Mouse (Mus musculus) liver, embryonic 11.5 days (tissue): ENCODE measurements around the gene Spryd3. TPM values are rescaled to one million over a fixed set of nuclear protein-coding genes. Genes with fewer than 3 reads are reported as not detected.
A peak's percentile ranks its signal among the peaks of the same experiment; 100 is the strongest.

Experiments
- ATAC-seq: fragments of 200-750 bp; cut with Nextera tagmentation; replicated peaks from 2 replicates; pipeline ENCODE4 v1.8.0; 2017; ENCODE audit warnings: moderate number of reproducible peaks, mild to moderate bottlenecking, moderate TSS enrichment, moderate library complexity; ENCODE audit not compliant: low FRiP score
- DNase-seq: peaks from one replicate; pipeline ENCODE4 v3.0.0-alpha.2; 2017; ENCODE audit warnings: low spot score
- H3K27ac ChIP-seq: fragments of 300-500 bp; sonication (generic); 2 replicates; pipeline ENCODE4 v1.5.1; 2014; ENCODE audit warnings: mild to moderate bottlenecking, low read depth, low read length, control low read depth
- H3K27me3 ChIP-seq: fragments of 300-500 bp; sonication (generic); replicated peaks from 2 replicates; pipeline ENCODE4 v1.6.1; 2014; ENCODE audit warnings: low read length, mixed read lengths; ENCODE audit not compliant: control insufficient read depth, insufficient read depth
- H3K36me3 ChIP-seq: fragments of 300-500 bp; sonication (generic); 2 replicates; pipeline ENCODE4 v1.6.1; 2014; ENCODE audit warnings: mild to moderate bottlenecking, low read length, moderate library complexity, mixed read lengths; ENCODE audit not compliant: control insufficient read depth, insufficient read depth
- H3K4me1 ChIP-seq: fragments of 300-500 bp; sonication (generic); replicated peaks from 2 replicates; pipeline ENCODE4 v1.6.1; 2014; ENCODE audit warnings: low read length, mixed read lengths; ENCODE audit not compliant: control insufficient read depth, insufficient read depth
- H3K4me2 ChIP-seq: fragments of 300-500 bp; sonication (generic); 2 replicates; pipeline ENCODE4 v1.6.1; 2014; ENCODE audit warnings: mild to moderate bottlenecking, control low read depth, moderate library complexity
- H3K4me3 ChIP-seq: fragments of 300-500 bp; sonication (generic); 2 replicates; pipeline ENCODE4 v1.5.1; 2014; ENCODE audit warnings: low read depth, low read length, control low read depth
- H3K9ac ChIP-seq: fragments of 300-500 bp; sonication (generic); 2 replicates; pipeline ENCODE4 v1.6.1; 2014; ENCODE audit warnings: low read depth, low read length, control low read depth
- H3K9me3 ChIP-seq: fragments of 300-500 bp; sonication (generic); 2 replicates; pipeline ENCODE4 v1.6.1; 2016; ENCODE audit warnings: low read length, inconsistent platforms, mixed read lengths; ENCODE audit not compliant: control insufficient read depth
- WGBS: fragments of 180-500 bp; shearing (Covaris S2); extraction: QIAGEN DNeasy Blood & Tissue Kit; methylation state at CpG from one replicate; pipeline ENCODE4 v1.1.7; 2014; 5-methylcytosine and 5-hydroxymethylcytosine counted together
- polyA plus RNA-seq: library from polyadenylated mRNA; unstranded; fragments of >200 nt; fragmentation: Nextera tagmentation; extraction: Ambion mirVana; gene quantifications from 2 replicates; pipeline ENCODE4 v1.2.1, GENCODE M21; 2014

The Spryd3 gene
- polyA plus RNA-seq, 1 experiment from 2014 or later = 15.1 TPM

DNA sequence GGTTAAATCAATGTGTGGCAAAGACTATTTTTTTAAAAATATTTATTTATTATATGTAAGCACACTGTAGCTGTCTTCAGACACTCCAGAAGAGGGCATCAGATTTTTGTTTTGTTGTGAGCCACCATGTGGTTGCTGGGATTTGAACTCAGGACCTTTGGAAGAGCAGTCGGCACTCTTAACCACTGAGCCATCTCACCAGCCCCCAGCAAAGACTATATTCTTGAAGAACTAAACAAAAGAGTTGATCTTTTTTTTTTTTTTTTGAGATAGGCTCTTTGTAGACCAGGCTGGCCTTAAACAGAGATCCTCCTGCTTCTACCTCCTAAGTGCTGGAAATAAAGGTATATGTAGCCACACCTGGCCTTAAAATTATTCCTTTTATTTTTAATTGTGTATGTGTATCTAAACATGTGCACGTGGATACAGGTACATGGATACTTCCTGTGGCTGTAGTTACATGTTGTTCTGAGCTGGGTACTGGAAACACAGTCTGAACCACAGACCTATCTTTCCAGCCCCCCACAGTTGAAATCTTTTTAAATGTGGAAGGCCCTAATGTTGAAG is 58.8 kb downstream of the Spryd3 start:
- no peaks in the 10 kb centered on the region for H3K9me3 ChIP-seq
- H3K27ac ChIP-seq = no peak overlapping the region
- DNase-seq = no peak
- peaks cover 15% of the 10 kb centered on the region; the same call in 1 of the 2 replicates for H3K36me3 ChIP-seq
- no peak for ATAC-seq
- H3K4me2 ChIP-seq = peak overlapping the region; percentile 91
- no peak overlapping the region; the same call in 1 of the 2 replicates for H3K4me3 ChIP-seq
- no peaks in the 10 kb centered on the region for H3K27me3 ChIP-seq
- no peak overlapping the region for H3K9ac ChIP-seq
- WGBS = 77% methylated on average over 2 of the region's 2 CpGs
- peaks cover 19% of the 10 kb centered on the region for H3K4me1 ChIP-seq

GRCm38 (mm10) chr15:102074876-102075585 is 61.0 kb downstream of the Spryd3 start:
- Histone ChIP-seq H3K27me3 (no peaks in the 10 kb centered on the region), H3K9me3 (no peaks in the 10 kb centered on the region), H3K27ac (peak overlapping the region; percentile 94), H3K4me1 (peaks cover 19% of the 10 kb centered on the region), H3K4me3 (peak overlapping the region; percentile 90), H3K4me2 (peak overlapping the region; percentile 91), H3K9ac (peak overlapping the region; percentile 97), H3K36me3 (peaks cover 7% of the 10 kb centered on the region; the same call in 1 of the 2 replicates)
- DNase-seq (no peak), ATAC-seq (no peak)
- 3% methylated on average over 11 of the region's 11 CpGs for WGBS

- ATAC-seq (peak; percentile 30), DNase-seq (peak; percentile 75)
- Histone ChIP-seq H3K4me3 (peak overlapping the region; percentile 90), H3K4me2 (peak overlapping the region; percentile 91), H3K9ac (peak overlapping the region; percentile 97), H3K9me3 (no peaks in the 10 kb centered on the region), H3K36me3 (peaks cover 5% of the 10 kb centered on the region; the same call in 1 of the 2 replicates), H3K4me1 (peaks cover 17% of the 10 kb centered on the region), H3K27me3 (no peaks in the 10 kb centered on the region), H3K27ac (peak overlapping the region; percentile 94)
- WGBS = under 1% methylated on average over 57 of the region's 57 CpGs
Measured at GRCm38 (mm10) chr15:102074070-102074731, 61.8 kb downstream of the Spryd3 start.

- peak; percentile 93 for ATAC-seq
- H3K9ac ChIP-seq = peak within 1 kb of the TSS; percentile 97
- peak within 1 kb of the TSS; percentile 94 for H3K27ac ChIP-seq
- H3K4me1 ChIP-seq = peaks cover 15% of the 10 kb centered on the region
- WGBS = under 1% methylated on average over 58 of the region's 58 CpGs
- peak within 1 kb of the TSS; percentile 90 for H3K4me3 ChIP-seq
- no peaks in the 10 kb centered on the region for H3K27me3 ChIP-seq
- peak within 1 kb of the TSS; percentile 91 for H3K4me2 ChIP-seq
- peaks cover 2% of the 10 kb centered on the region; the same call in 1 of the 2 replicates for H3K36me3 ChIP-seq
- DNase-seq = peak; percentile 98
- H3K9me3 ChIP-seq = no peaks in the 10 kb centered on the region
Measured at GRCm38 (mm10) chr15:102073559-102074069, 62.4 kb downstream of the Spryd3 start, which contains the start of gene Eif4b. Eif4b (plus strand) TSS chr15:102073773.

GRCm38 (mm10) chr15:102072963-102073558 is 63.0 kb downstream of the Spryd3 start:
- H3K4me2 ChIP-seq = peak overlapping the region; percentile 62
- DNase-seq (no peak), ATAC-seq (peak; percentile 6)
- H3K9ac ChIP-seq = peak overlapping the region; percentile 31; the same call in 1 of the 2 replicates
- no peak overlapping the region for H3K27ac ChIP-seq
- H3K36me3 ChIP-seq = no peaks in the 10 kb centered on the region; the same call in 1 of the 2 replicates
- H3K4me1 ChIP-seq = peaks cover 15% of the 10 kb centered on the region
- no peaks in the 10 kb centered on the region for H3K9me3 ChIP-seq
- 15% methylated on average over 6 of the region's 6 CpGs for WGBS
- H3K27me3 ChIP-seq = no peaks in the 10 kb centered on the region
- H3K4me3 ChIP-seq = peak overlapping the region; percentile 90

DNA sequence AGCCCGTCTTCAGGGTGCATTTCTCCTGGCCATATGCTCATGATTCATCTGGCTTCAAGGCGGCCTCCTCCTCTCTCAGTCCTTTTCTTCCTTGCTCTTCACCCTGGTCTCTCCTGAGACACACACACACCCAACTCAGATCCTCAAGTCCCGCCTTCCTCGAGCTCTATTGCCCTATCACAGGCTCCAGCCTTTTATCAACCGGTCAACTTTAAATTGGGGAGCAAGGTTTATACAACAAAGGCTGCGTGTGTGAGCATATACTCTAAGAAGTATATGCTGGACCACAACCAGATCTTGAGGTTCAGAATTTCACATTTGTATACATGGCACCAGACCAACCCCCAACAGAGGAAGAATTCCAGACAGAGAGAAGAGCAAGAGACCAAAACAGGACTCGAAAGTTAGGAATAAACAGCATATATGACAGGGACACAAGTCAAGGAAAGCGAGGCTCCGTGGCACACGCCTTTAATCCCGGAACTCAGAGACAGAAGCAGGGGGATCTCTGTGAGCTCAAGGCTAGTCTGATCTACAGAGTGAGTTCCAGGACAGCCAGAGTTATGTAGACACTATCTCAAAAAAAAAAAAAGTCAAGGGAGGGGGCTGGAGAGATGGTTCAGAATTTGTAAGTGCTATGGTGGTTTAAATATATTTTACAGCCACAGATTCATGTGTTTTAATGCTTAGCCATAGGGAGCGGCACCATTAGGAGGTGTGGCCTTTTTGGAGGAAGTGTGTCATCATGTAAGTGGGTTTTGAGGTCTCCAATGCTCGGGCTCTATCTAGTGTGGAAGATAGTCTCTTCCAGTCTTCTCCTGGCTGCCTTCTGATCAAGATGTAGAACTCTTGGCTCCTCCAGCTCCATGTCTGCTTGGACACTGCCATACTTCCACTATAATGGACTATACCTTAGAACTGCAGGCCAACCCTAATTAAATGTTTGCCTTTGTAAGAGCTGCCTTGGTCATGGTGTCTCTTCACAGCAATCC is 65.3 kb downstream of the Spryd3 start:
- Histone ChIP-seq H3K9ac (no peak overlapping the region), H3K36me3 (no peaks in the 10 kb centered on the region; the same call in 1 of the 2 replicates), H3K27me3 (no peaks in the 10 kb centered on the region), H3K4me2 (no peak overlapping the region), H3K27ac (no peak overlapping the region), H3K9me3 (no peaks in the 10 kb centered on the region), H3K4me3 (no peak overlapping the region), H3K4me1 (peaks cover 3% of the 10 kb centered on the region)
- 69% methylated on average over 13 of the region's 13 CpGs for WGBS
- DNase-seq = no peak
- no peak for ATAC-seq
